Mouse (Mus musculus) right cerebral cortex, postnatal 4 days (tissue): ENCODE results near the gene Comt.

Source experiments
- DNase-seq: peaks from one replicate; pipeline ENCODE4 v3.0.0-alpha.2; 2022

Gene Comt

GRCm38 (mm10) chr16:18409776-18410175, 16.9 kb downstream of the Comt start:
- no peak for DNase-seq

- DNase-seq: no peak
Measured at GRCm38 (mm10) chr16:18407912-18408311, 18.7 kb downstream of the Comt start.

- DNase-seq: peak; percentile 62
Measured at GRCm38 (mm10) chr16:18406293-18406692, 20.4 kb downstream of the Comt start.

GRCm38 (mm10) chr16:18405876-18406275, 20.8 kb downstream of the Comt start:
- DNase-seq: no peak

GRCm38 (mm10) chr16:18405091-18405854, 21.4 kb downstream of the Comt start:
- no peak for DNase-seq

GRCm38 (mm10) chr16:18403285-18403684, 23.4 kb downstream of the Comt start:
- no peak for DNase-seq

GRCm38 (mm10) chr16:18400472-18401216, 26.0 kb downstream of the Comt start:
- peak; percentile 62 for DNase-seq

- DNase-seq: no peak
Measured at GRCm38 (mm10) chr16:18400028-18400427, 26.6 kb downstream of the Comt start.

- DNase-seq: no peak
Measured at GRCm38 (mm10) chr16:18396791-18397621, 29.6 kb downstream of the Comt start.

- DNase-seq: no peak
Measured at GRCm38 (mm10) chr16:18396201-18396600, 30.5 kb downstream of the Comt start.

GRCm38 (mm10) chr16:18395620-18396036, 31.0 kb downstream of the Comt start:
- no peak for DNase-seq

- no peak for DNase-seq
Measured at GRCm38 (mm10) chr16:18394777-18395619, 31.7 kb downstream of the Comt start.

- DNase-seq: no peak
Measured at GRCm38 (mm10) chr16:18394056-18394455, 32.6 kb downstream of the Comt start.

- DNase-seq: no peak
Measured at GRCm38 (mm10) chr16:18393595-18393994, 33.1 kb downstream of the Comt start.

- peak; percentile 66 for DNase-seq
Measured at GRCm38 (mm10) chr16:18392469-18393426, 33.9 kb downstream of the Comt start.

GRCm38 (mm10) chr16:18391728-18392127, 34.9 kb downstream of the Comt start:
- DNase-seq: no peak

- no peak for DNase-seq
Measured at GRCm38 (mm10) chr16:18391127-18391526, 35.5 kb downstream of the Comt start.

- no peak for DNase-seq
Measured at GRCm38 (mm10) chr16:18390399-18390798, 36.3 kb downstream of the Comt start.

- DNase-seq: peak; percentile 9
Measured at GRCm38 (mm10) chr16:18388583-18389435, 37.8 kb downstream of the Comt start.
